7 mouse cellular contexts compared by ENCODE assay signal in genomic region chr7:112955103-112955827, GRCm38 (mm10). TPM values are rescaled to one million over a fixed set of nuclear protein-coding genes. Genes with fewer than 3 reads are reported as not detected.
DNase-seq lines count a peak whose midpoint lies in the region; ATAC-seq lines count a peak whose summit lies in the region.

No protein-coding gene starts in this region.

- H3K36me3 ChIP-seq in intestine, embryonic 14.5 days (ENCODE audit: control insufficient read depth, insufficient read depth, low read length) = no peaks in the 10 kb centered on the region
- H3K36me3 ChIP-seq in liver, embryonic 15.5 days (replicated peaks) = no peaks in the 10 kb centered on the region
- no peaks in the 10 kb centered on the region for H3K36me3 ChIP-seq in neural tube, embryonic 12.5 days

- peak overlapping the region; percentile 49 for H3K4me3 ChIP-seq in intestine, embryonic 14.5 days (ENCODE audit: low read depth, low read length)
- H3K4me3 ChIP-seq in liver, embryonic 15.5 days (replicated peaks) = peak overlapping the region; percentile 37; the same call in 1 of the 2 replicates
- H3K4me3 ChIP-seq in neural tube, embryonic 12.5 days = peak overlapping the region; percentile 38

- H3K4me1 ChIP-seq in intestine, embryonic 14.5 days (replicated peaks; ENCODE audit: control insufficient read depth, insufficient read depth, low read length) = 0 out of 2 replicates have a peak, but pooled peaks cover 11% of the 10 kb centered on the region
- H3K4me1 ChIP-seq in liver, embryonic 15.5 days (replicated peaks) = peaks cover 11% of the 10 kb centered on the region; the same call in 1 of the 2 replicates
- H3K4me1 ChIP-seq in neural tube, embryonic 12.5 days = peaks cover 19% of the 10 kb centered on the region

- H3K4me2 ChIP-seq in intestine, embryonic 14.5 days (ENCODE audit: low read length) = peak overlapping the region; percentile 92
- peak overlapping the region; percentile 58 for H3K4me2 ChIP-seq in liver, embryonic 15.5 days
- peak overlapping the region; percentile 83 for H3K4me2 ChIP-seq in neural tube, embryonic 12.5 days (replicated peaks)

- H3K9ac ChIP-seq in intestine, embryonic 14.5 days (ENCODE audit: low read length) = peak overlapping the region; percentile 45; the same call in 1 of the 2 replicates
- no peak overlapping the region for H3K9ac ChIP-seq in liver, embryonic 15.5 days
- H3K9ac ChIP-seq in neural tube, embryonic 12.5 days = peak overlapping the region; percentile 45

- peak; percentile 66 for DNase-seq in adrenal gland, postnatal 10 days
- peak; percentile 54 to 60 for DNase-seq in cerebellum, postnatal 10 days
- DNase-seq in gastrocnemius, postnatal 10 days = peak; percentile 25
- peak; percentile 79 for DNase-seq in intestine, embryonic 14.5 days (ENCODE audit: low spot score)
- no peak for DNase-seq in urinary bladder, postnatal 10 days (ENCODE audit: low spot score)

- ATAC-seq in intestine, embryonic 14.5 days (replicated peaks; ENCODE audit: low FRiP score, low TSS enrichment, low read depth) = peak; percentile 10; the same call in 1 of the 2 replicates
- ATAC-seq in liver, embryonic 15.5 days (ENCODE audit: insufficient read depth) = no peak
- peak; percentile 53 for ATAC-seq in neural tube, embryonic 12.5 days (ENCODE audit: low FRiP score, low read depth)

- H3K27me3 ChIP-seq in intestine, embryonic 14.5 days (replicated peaks; ENCODE audit: control insufficient read depth, insufficient read depth, low read length) = peaks cover 22% of the 10 kb centered on the region
- H3K27me3 ChIP-seq in liver, embryonic 15.5 days = peaks cover 53% of the 10 kb centered on the region
- H3K27me3 ChIP-seq in neural tube, embryonic 12.5 days (replicated peaks) = peaks cover 43% of the 10 kb centered on the region

- WGBS in intestine, embryonic 14.5 days = 4% methylated on average over 40 of the region's 40 CpGs
- 5% methylated on average over 40 of the region's 40 CpGs for WGBS in liver, embryonic 15.5 days (ENCODE audit: insufficient replicate concordance)
- WGBS in neural tube, embryonic 12.5 days = 2% methylated on average over 40 of the region's 40 CpGs

- no peaks in the 10 kb centered on the region for H3K9me3 ChIP-seq in intestine, embryonic 14.5 days (ENCODE audit: control insufficient read depth, low read length)
- no peaks in the 10 kb centered on the region for H3K9me3 ChIP-seq in liver, embryonic 15.5 days (replicated peaks)
- no peaks in the 10 kb centered on the region for H3K9me3 ChIP-seq in neural tube, embryonic 12.5 days

- no peak overlapping the region for H3K27ac ChIP-seq in intestine, embryonic 14.5 days (ENCODE audit: low read depth)
- no peak overlapping the region for H3K27ac ChIP-seq in liver, embryonic 15.5 days (replicated peaks)
- no peak overlapping the region for H3K27ac ChIP-seq in neural tube, embryonic 12.5 days

RNA-seq across cellular contexts. Expression of gene Rassf10, which starts 1.5 kb away (rescaled TPM):
- total RNA-seq in adrenal gland, postnatal 10 days (2021) = 1 to 10 TPM; 2.6 to 6.1 TPM
- under 1 TPM; 0.59 to 0.70 TPM for total RNA-seq in gastrocnemius, postnatal 10 days (2021)
- 2.4 and 2.7 TPM in 2 replicates for polyA plus RNA-seq in intestine, embryonic 14.5 days (2014; fragmentation: Nextera tagmentation; extraction: Ambion mirVana)
- polyA plus RNA-seq in liver, embryonic 15.5 days (2015; fragmentation: Nextera tagmentation; extraction: Ambion mirVana) = 0.02 and 0.05 TPM in 2 replicates
- 3.9 and 5.0 TPM in 2 replicates for polyA plus RNA-seq in neural tube, embryonic 12.5 days (2016; fragmentation: Nextera tagmentation; extraction: Ambion mirVana)
